Mouse (Mus musculus) ES-E14 (cell line): Measurements from ENCODE around the gene Ttc23l. TPM values are rescaled to one million over a fixed set of nuclear protein-coding genes. Genes with fewer than 3 reads are reported as not detected.

Source experiments
- DNase-seq: peaks from one replicate; pipeline ENCODE4 v3.0.0-alpha.2; 2013; ENCODE audit warnings: low read depth, low spot score
- H3K27ac ChIP-seq: 2 replicates; pipeline ENCODE4 v1.5.1; 2012; ENCODE audit warnings: low read depth, mild to moderate bottlenecking, low read length, moderate library complexity, mixed read lengths; ENCODE audit not compliant: poor library complexity, insufficient read depth, severe bottlenecking
- H3K36me3 ChIP-seq: 2 replicates; pipeline ENCODE4 v1.6.1; 2012; ENCODE audit warnings: mild to moderate bottlenecking, low read length, moderate library complexity, mixed read lengths; ENCODE audit not compliant: control insufficient read depth, poor library complexity, insufficient read depth, severe bottlenecking
- H3K4me1 ChIP-seq, 2 experiments: fragments of 150-350 bp in 1 of 2; sonication (generic) in 1 of 2; 2 replicates each; pipeline ENCODE4 v1.6.1; 2012; ENCODE audit warnings: low read length in 2 of 2, mild to moderate bottlenecking in 1 of 2, mixed read lengths in 1 of 2; ENCODE audit not compliant: control insufficient read depth in 2 of 2, insufficient read depth in 2 of 2, poor library complexity in 1 of 2
- H3K4me3 ChIP-seq, 2 experiments: fragments of 150-350 bp in 1 of 2; sonication (generic) in 1 of 2; 2 replicates each; pipeline ENCODE4 v1.5.1; 2012; ENCODE audit warnings: low read length in 2 of 2, low read depth in 1 of 2, mild to moderate bottlenecking in 1 of 2, mixed read lengths in 1 of 2; ENCODE audit not compliant: insufficient read depth in 1 of 2, poor library complexity in 1 of 2, severe bottlenecking in 1 of 2
- H3K9ac ChIP-seq: 2 replicates; pipeline ENCODE4 v1.6.1; 2012; ENCODE audit warnings: low read depth, mild to moderate bottlenecking, low read length, mixed read lengths; ENCODE audit not compliant: poor library complexity, insufficient read depth, severe bottlenecking
- H3K9me3 ChIP-seq: fragments of 150-350 bp; sonication (generic); 2 replicates; pipeline ENCODE4 v1.6.1; 2012; ENCODE audit warnings: low read depth, mild to moderate bottlenecking, low read length; ENCODE audit not compliant: control insufficient read depth, insufficient read depth
- CHD2 ChIP-seq: IDR thresholded peaks from 2 replicates; pipeline ENCODE4 v1.6.1; 2014; ENCODE audit warnings: mild to moderate bottlenecking, low read depth, low read length, inconsistent platforms
- HCFC1 ChIP-seq: IDR thresholded peaks from 2 replicates; pipeline ENCODE4 v1.6.1; 2012; ENCODE audit warnings: low read length, inconsistent platforms, borderline replicate concordance; ENCODE audit not compliant: insufficient read depth
- MAFK ChIP-seq: IDR thresholded peaks from 2 replicates; pipeline ENCODE4 v1.6.1; 2014; ENCODE audit warnings: mild to moderate bottlenecking, low read depth, low read length, inconsistent platforms; ENCODE audit not compliant: insufficient read depth
- ZC3H11A ChIP-seq: IDR thresholded peaks from 2 replicates; pipeline ENCODE4 v1.6.1; 2012; ENCODE audit warnings: low read depth, mild to moderate bottlenecking, inconsistent platforms, low read length, borderline replicate concordance
- ZNF384 ChIP-seq: IDR thresholded peaks from 2 replicates; pipeline ENCODE4 v1.6.1; 2012; ENCODE audit warnings: low read depth, low read length, inconsistent platforms
- in situ Hi-C, 2 experiments: fragments of 600-800 bp; cut with MboI; formaldehyde crosslinking; loops; one replicate each; pipeline ENCODE4 v1.15.1; 2025; ENCODE audit warnings: low sequenced_read_pairs in 2 of 2, inconsistent platforms in 1 of 2; ENCODE audit not compliant: unreplicated experiment in 2 of 2
- total RNA-seq: library from RNA; depleted of rRNA; stranded (reverse); fragments of 300-350 nt; gene quantifications from 2 replicates; pipeline ENCODE4 v1.2.3, GENCODE M21; 2012

Gene Ttc23l
- total RNA-seq, 1 experiment = not detected

GRCm38 (mm10) chr15:10595408-10595807 is 36.9 kb upstream of the Ttc23l start:
- H3K4me3 ChIP-seq = no peak overlapping the region
- H3K9me3 ChIP-seq = no peaks in the 10 kb centered on the region
- H3K36me3 ChIP-seq = peaks cover 2% of the 10 kb centered on the region; the same call in 1 of the 2 replicates
- H3K27ac ChIP-seq = no peak overlapping the region
- no peak for DNase-seq
- TF ChIP-seq MAFK (no peak), HCFC1 (no peak), CHD2 (no peak), ZNF384 (no peak), ZC3H11A (no peak)
- no peak overlapping the region for H3K9ac ChIP-seq
- H3K4me1 ChIP-seq = peaks cover 9 to 21% of the 10 kb centered on the region in 2 experiments; a peak in 3 of 4 replicates
- in situ Hi-C loops = no loop called here

- DNase-seq = no peak
- Histone ChIP-seq H3K4me1 (peaks cover 9 to 21% of the 10 kb centered on the region in 2 experiments; a peak in 3 of 4 replicates), H3K27ac (no peak overlapping the region), H3K4me3 (no peak overlapping the region), H3K9me3 (no peaks in the 10 kb centered on the region), H3K36me3 (peaks cover 2% of the 10 kb centered on the region; the same call in 1 of the 2 replicates), H3K9ac (no peak overlapping the region)
- in situ Hi-C loops = no loop called here
- TF ChIP-seq ZC3H11A (no peak), HCFC1 (no peak), CHD2 (no peak), MAFK (no peak), ZNF384 (no peak)
Observed at GRCm38 (mm10) chr15:10594910-10595309, 36.4 kb upstream of the Ttc23l start.

- H3K9me3 ChIP-seq = no peaks in the 10 kb centered on the region
- H3K4me1 ChIP-seq = peaks cover 0 to 18% of the 10 kb centered on the region in 2 experiments; a peak in 2 of 4 replicates
- no peak for DNase-seq
- in situ Hi-C loops = no loop called here
- no peak overlapping the region for H3K9ac ChIP-seq
- H3K36me3 ChIP-seq = peaks cover 4% of the 10 kb centered on the region
- H3K4me3 ChIP-seq = no peak overlapping the region
- no peak overlapping the region for H3K27ac ChIP-seq
- no peak for TF ChIP-seq MAFK
Observed at GRCm38 (mm10) chr15:10593094-10593493, 34.6 kb upstream of the Ttc23l start.

DNA sequence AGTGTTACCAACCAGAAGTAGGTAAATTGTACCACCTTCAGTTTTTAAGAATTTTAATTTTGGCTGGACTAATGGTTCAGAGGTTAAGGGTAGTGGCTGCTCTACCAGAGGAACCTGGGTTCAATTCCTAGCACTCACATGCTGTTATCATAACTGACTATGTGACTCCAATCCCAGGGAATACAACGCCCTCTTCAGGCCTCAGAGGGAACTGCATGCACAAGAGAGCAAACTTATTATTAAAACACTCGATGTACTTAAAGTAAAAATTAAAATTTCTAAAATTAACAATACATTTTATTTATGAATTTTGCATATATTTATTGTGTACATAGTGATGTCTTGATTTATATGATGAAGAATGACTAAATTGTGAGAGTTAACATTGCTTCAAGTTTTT is 28.1 kb upstream of the Ttc23l start:
- H3K9me3 ChIP-seq = no peaks in the 10 kb centered on the region
- in situ Hi-C loops = no loop called here
- TF ChIP-seq ZNF384 = no peak
- TF ChIP-seq ZC3H11A = no peak
- no peak for TF ChIP-seq MAFK
- TF ChIP-seq CHD2 = no peak
- TF ChIP-seq HCFC1 = no peak
- peaks cover 3% of the 10 kb centered on the region for H3K36me3 ChIP-seq
- no peaks in the 10 kb centered on the region for H3K4me1 ChIP-seq
- H3K27ac ChIP-seq = no peak overlapping the region
- no peak for DNase-seq
- no peak overlapping the region for H3K4me3 ChIP-seq
- H3K9ac ChIP-seq = no peak overlapping the region

GRCm38 (mm10) chr15:10584359-10585187 is 26.1 kb upstream of the Ttc23l start:
- H3K4me1 ChIP-seq = no peaks in the 10 kb centered on the region
- peaks cover 3% of the 10 kb centered on the region; the same call in 1 of the 2 replicates for H3K36me3 ChIP-seq
- no peak for DNase-seq
- no peaks in the 10 kb centered on the region for H3K9me3 ChIP-seq
- H3K27ac ChIP-seq = no peak overlapping the region
- in situ Hi-C loops = no loop called here
- H3K9ac ChIP-seq = no peak overlapping the region
- TF ChIP-seq MAFK (no peak), HCFC1 (no peak), ZC3H11A (no peak), ZNF384 (no peak), CHD2 (no peak)
- H3K4me3 ChIP-seq = no peak overlapping the region
